Mouse (Mus musculus) spleen, postnatal 4 days (tissue): Measurements from ENCODE around the gene Slc4a10.
"Not testable (repeated sequence)": the region's sequence is repeated elsewhere in the genome, so short reads cannot be mapped to it uniquely, and the experiment has no call there.

Experiments
- DNase-seq, 2 experiments: peaks; one replicate each; pipeline ENCODE4 v3.0.0; 2022; ENCODE audit warnings: low spot score in 2 of 2

Gene Slc4a10

DNA sequence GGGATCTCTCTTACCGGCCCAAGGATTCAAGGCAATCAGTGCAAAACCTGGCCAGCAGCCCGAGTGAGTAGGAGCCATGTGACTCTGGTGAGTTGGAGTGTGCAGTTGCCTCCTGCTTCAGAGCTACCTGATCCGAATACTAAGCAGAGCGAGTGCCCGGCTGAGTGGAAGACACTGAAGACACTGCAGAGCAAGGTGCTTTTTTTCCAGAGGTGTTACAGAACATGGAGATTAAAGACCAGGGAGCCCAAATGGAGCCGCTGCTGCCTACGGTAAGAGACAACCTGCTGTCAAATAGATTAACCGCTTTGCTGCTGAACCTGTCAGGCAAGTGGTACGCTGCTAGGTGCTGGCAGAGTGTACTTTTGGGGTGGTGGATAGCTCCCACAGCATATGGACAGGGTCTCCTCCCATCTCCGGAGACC is at the start of gene Slc4a10:
TSS of gene Slc4a10 (plus strand) at position 42 of the 425 bp plus-strand sequence.
- no peak for DNase-seq

DNA sequence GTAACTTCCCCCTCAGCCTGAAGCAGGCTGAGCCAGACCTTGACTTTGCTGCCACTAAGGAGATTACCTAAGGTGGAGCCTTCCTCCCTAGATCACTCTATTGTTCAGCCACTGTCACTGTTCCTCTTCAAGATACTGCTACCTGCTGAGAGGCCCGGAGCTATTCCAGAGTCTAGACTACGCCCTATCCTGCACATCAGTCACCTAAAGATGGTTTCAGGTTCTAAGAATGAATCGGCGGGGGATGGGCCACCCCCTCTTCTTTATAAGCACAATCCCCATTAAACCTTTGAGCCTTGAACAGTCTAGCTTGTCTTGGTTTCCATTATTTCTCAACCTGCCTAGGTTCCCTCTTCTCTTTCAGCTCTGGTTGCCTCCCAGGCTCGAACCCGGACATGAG is 45.0 kb upstream of the Slc4a10 start:
- DNase-seq = not testable (repeated sequence)

GRCm38 (mm10) chr2:62018209-62018608 is 28.1 kb upstream of the Slc4a10 start:
- no peak for DNase-seq

GRCm38 (mm10) chr2:62046861-62047503 is 720 bp downstream of the Slc4a10 start:
- no peak for DNase-seq

GRCm38 (mm10) chr2:62047504-62048005 is 1.3 kb downstream of the Slc4a10 start:
- DNase-seq = no peak

DNA sequence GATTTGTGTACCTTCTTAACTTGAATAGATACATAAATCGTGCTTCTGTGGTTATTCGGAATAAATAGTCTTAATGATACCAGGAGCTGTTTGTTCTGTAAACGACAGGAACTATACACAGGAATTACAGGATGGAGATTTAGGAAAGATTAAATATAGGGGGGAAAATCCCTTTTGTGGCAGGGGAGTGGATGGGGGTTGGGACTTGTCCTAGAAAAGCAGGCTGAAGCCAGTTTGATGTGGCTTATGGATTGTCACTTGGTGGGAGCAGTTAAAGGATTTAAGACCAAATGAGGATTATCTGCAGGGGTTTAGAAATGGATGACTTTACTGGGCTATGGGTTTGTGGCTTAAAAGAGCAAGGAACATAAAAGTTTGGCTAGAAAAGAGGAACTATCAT is 1.9 kb downstream of the Slc4a10 start:
- DNase-seq = no peak

- DNase-seq = no peak
Measured at GRCm38 (mm10) chr2:62076512-62076911, 30.2 kb downstream of the Slc4a10 start.

DNA sequence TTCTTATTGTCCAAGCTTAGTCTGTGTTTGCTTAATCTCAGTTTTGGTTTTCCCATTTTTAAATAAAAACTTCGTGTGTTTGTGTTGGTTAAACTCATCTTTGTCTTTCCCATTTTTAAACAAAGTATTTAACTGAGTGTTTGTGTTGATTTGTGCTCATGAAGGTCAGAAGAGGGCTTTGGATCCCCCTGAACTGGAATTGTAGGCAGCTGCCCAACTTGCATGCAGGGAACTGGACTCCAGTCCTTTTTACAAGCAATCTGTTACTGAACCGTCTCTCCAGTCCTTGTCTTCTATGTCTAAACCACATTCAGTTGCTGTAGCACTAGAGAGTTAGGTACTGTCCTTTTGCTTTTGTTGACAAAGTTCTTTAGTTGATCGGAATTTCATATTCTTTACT is 41.3 kb downstream of the Slc4a10 start:
- no peak for DNase-seq

DNA sequence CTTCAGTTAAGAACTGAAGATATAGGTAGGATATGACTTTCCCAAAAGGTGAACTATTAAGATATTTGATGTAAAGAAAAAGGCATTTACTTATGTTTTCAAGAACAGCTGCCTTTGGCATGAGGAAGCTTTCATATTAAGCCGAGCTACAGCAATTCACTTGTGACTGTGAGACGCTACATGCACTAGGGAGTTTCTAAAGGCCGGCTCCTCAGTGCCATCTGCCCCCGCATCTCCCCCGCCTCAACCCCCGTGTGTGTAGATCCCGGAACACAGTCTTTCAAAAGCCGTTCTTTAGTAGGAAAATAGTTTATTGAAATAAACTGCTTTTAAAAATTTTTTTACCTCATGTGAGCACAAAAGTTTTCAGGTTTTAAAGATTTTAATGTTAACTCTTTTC is 42.5 kb downstream of the Slc4a10 start:
- no peak for DNase-seq

DNA sequence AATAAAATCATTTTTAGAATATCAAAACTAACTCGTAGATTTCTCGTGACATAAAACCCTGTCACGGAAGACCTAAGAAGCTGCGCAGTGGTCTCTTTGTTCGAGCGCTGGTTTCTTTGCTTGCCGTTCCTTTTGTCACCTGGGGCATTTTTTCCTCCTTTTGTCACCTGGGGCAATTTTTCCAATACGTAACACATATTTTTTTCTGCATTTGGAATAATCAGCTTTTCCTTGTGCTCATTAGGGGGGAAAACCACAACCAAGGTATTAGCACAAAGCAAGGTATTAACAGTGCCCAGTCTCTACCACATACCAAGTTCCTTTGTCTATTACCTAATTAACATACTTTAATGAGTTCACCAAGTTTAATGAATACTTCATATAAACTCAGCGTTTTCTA is 42.9 kb downstream of the Slc4a10 start:
- no peak for DNase-seq

DNA sequence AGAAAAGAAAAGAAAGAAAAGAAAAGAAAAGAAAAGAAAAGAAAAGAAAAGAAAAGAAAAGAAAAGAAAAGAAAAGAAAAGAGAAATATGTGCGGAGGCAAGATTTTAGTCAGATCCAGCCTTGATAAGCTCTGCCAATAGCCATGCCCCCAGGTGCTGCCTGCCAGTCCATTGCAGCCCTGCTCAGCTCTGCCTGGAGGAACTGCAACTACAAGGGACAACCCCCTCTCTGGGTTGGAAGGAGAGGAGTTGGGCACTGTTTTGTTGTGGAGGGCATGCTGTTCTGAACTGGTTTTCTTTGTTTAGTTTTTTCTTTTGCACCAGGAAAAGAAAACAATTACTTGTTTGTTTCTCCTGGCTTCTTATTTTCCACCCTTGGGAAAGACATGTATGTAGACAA is 54.3 kb downstream of the Slc4a10 start:
- DNase-seq = no peak

- no peak for DNase-seq
Measured at GRCm38 (mm10) chr2:62115346-62115745, 69.1 kb downstream of the Slc4a10 start.

DNA sequence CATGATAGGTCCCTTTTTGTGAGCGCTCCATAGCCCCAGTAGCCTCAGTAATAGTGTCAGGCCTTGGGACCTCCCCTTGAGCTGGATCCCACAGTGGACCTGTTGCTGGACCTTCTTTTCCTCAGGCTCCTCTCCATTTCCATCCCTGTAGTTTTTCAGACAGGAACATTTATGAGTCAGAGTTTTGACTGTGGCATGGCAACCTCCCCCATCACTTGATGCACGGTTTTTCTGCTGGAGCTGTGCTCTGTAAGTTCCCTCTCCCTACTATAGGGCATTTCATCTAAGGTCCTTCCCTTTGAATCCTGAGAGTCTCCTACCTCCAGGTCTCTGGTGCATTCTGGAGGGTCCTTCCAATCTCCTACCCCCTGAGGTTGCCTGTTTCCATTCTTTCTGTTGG is 83.7 kb downstream of the Slc4a10 start:
- no peak for DNase-seq

DNA sequence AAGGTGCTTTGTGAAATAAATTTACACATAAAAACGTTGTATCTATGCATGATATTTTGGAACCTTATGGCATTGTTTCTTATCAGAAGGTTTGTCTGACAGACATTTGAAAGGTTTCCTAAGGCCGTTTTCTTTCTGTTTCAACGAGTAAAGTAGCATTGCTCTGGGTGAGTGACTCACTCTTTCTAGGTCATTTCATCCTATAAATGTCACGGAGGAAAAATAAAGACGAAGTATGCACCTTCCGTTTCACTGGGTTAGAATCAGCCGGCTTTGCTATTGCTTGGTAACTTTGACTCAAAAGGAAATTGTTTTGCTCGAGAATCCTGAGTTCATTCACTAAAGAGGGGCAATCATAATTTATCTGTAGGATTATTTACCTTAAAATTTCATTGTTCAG is 88.6 kb downstream of the Slc4a10 start:
- DNase-seq = no peak

DNA sequence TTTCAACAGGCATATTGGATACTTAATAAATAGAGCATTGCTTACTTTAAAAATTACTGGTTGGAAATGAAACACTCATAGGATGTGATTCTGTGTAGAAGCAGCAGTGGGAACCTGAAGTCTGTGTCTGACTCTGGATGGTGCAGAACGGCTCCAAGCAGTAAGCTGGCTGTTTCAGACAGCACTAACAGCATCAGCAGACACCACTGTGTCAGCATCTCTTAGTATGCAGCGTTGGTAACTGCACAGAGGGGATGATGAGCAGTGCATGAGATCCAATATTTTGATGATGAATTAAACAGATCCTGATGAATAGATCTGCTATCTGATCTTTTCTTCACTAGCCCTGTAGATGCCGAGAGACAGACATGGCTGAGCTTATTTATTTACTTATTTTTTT is 101.4 kb downstream of the Slc4a10 start:
- DNase-seq = no peak

- no peak for DNase-seq
Measured at GRCm38 (mm10) chr2:62149421-62149820, 103.2 kb downstream of the Slc4a10 start.

- DNase-seq = no peak
Measured at GRCm38 (mm10) chr2:62150830-62151229, 104.6 kb downstream of the Slc4a10 start.

GRCm38 (mm10) chr2:62210109-62210508 is 163.8 kb downstream of the Slc4a10 start:
- no peak for DNase-seq

DNA sequence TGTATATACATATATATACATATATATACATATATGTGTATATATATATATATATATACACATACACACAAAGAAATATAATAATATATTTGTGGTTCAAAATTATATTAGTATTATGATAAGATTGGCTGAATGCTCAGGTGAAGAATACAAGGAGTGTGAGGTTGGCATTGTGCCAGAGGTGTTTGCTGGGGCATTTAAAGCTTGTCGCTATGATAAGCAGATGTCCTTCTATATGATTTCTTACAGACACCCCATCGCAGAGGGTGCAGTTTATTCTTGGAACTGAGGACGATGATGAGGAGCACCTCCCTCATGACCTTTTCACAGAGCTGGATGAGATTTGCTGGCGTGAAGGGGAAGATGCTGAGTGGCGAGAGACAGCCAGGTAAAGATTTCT is 164.8 kb downstream of the Slc4a10 start:
- no peak for DNase-seq

DNA sequence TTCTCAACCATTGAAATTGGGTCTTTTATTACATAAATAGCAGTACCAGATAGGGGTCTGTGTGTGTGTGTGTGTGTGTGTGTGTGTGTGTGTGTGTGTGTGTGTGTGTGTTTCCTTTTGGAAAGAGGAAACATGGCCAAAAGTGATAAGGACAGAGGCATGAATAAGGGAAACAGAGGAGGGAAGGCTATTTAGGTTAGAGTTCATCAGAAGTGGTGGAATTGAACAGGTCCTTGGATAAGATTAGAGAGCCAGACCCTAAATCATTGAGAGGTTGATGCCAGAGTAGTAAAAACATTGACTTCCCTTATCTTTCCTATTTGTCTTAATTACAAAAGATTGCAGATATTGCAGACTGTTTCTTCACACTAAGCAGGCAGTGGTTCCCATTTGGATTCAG is 181.3 kb downstream of the Slc4a10 start:
- no peak for DNase-seq

GRCm38 (mm10) chr2:62231271-62231670 is 185.0 kb downstream of the Slc4a10 start:
- no peak for DNase-seq

GRCm38 (mm10) chr2:62244167-62244566 is 197.9 kb downstream of the Slc4a10 start:
- no peak for DNase-seq

GRCm38 (mm10) chr2:62268467-62268866 is 222.2 kb downstream of the Slc4a10 start:
- no peak for DNase-seq

DNA sequence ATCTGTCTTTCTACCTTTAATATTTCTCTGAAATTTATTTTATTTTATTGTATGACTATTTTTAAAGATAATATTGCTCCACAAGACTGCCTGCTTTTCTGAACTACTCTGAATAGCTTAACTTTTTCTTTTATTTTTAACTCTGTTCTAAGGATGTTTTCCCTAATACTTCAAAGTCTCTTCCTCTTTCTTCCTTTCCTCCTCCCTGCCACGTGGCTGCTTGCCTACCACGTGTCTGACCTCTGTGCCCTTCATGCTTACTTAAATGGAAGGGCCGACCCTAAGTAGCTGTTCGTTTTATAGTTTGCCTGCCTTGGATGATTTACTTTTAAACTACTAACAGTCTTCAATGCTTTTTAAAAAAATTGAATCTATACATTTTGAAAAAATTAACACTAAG is 225.6 kb downstream of the Slc4a10 start:
- DNase-seq = no peak
